Mouse (Mus musculus) liver, postnatal 0 days (tissue): Measurements from ENCODE around the gene Copb1.

ENCODE experiments used
- CTCF ChIP-seq: sonication (generic); IDR thresholded peaks from 2 replicates; pipeline ENCODE4 v1.5.1; 2016; ENCODE audit warnings: antibody characterized with exemption, low read depth
- EP300 ChIP-seq: IDR thresholded peaks from 2 replicates; pipeline ENCODE4 v1.6.1; 2016; ENCODE audit warnings: antibody characterized with exemption, low read depth, mild to moderate bottlenecking

- TF ChIP-seq CTCF (no peak), EP300 (no peak)
These were observed 85.1 kb downstream of the Copb1 start for GRCm38 (mm10) chr7:114169381-114169780.
